Mouse (Mus musculus): Measurements from ENCODE around the gene Rxrb.

Gene Rxrb

DNA sequence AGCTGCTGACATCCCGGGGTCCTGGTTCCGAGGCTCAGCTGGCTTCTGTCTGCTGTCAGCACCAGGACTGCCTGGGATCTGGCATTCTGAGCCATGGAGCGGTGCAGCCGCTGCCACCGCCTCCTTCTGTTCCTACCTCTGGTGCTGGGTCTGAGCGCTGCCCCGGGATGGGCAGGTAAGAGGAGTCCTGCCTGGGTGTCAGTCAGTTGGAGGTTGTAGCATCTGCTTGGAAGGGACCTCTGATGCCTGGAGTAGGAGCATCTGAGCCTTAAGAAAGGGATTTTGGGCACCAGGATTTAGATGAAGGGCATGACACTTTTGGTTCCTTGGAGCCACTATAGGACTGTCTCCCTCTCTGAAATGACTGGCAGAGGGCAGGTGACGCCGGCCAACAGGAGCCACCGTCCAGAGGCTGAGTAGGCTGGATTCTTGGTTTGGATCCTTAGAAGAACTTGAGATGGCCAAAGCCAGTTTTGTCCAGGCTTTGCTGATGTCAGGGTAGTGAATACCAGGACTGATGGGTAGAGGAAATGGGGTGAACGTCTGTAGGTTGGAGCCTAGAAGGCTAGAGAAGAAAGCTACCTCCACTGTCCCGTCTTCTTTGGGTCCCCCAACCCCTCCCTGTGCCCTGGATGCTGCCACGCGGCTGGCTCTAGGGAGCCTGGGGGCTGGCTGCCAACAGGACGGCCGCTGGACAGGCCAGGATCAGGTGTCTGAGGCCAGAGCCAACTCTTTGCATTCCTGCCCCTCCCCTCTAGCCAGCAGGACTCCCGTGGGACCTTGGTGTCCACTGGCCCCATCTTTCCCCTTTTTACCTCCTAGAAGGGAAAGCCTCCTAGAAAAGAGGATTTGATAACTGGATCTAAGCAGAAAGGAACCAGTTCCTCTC is 8.2 kb downstream of the Rxrb start:
- DNase-seq (ENCODE audit: low read depth, low spot score) = no peak

DNA sequence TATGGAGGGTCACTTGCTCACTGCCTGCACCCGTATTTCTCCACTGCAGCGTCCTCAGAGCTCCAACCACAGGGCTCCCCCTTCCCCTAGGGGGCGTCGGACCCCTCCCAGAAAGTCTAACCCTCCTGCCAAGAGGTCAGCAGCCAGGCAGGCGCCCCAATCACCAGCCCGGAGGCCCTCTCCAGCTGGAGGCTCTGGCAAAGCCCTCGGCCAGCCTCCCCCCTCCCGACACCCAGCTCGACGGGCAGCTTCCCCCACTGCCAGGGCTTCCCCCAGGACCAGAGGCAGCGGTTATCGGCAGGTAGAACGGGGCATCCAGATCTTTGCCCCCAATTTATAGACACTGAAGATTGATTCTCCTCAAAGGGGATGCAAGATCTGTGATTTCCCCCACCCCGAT is 14.3 kb downstream of the Rxrb start:
- DNase-seq (ENCODE audit: low read depth, low spot score) = no peak

DNA sequence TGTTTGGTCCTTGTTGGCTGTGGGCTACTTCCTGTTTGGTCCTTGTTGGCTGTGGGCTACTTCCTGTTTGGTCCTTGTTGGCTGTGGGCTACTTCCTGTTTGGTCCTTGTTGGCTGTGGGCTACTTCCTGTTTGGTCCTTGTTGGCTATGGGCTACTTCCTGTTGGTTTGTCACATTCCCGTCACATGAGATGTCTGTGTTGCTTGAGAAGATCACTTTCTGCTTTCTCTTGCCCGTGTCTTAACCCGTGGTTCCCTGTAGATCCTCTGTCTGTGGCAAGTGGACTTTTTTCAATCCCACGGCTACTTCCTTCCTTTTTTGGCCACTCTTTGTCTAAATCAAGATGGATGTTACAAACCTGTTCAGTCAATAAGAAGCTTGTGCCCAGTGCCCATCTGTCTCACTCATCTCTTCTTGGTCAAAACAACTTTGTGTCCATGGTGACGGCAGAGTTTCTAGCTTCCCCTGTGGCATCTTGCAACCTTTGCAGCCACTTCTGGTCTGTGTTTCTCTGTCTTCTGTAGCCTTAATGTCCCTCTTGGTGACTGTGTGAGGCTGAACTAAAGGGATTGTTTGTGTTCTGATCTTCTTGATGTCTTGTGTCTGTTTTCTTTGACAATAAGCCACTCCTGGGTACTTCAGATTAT is 15.9 kb downstream of the Rxrb start:
- no peak for DNase-seq (ENCODE audit: low read depth, low spot score)

DNA sequence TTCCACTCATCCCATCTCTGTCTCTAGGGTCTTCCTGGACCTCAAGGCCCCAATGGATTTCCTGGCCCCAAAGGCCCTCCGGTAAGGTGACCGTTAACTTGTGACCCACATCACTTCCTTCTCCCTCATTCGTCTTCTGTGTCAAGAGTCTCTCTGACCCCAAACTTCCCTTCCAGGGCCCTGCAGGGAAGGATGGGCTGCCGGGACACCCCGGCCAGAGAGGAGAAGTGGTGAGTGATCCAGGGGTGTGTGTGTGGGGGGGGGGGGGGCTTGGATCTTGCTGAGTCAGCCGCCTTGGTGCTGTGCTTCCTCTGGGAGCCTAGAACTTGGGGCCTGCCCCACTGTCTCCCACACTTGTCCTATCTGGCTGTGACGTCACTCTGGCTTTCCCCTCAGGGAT is 25.6 kb downstream of the Rxrb start:
- no peak for DNase-seq (ENCODE audit: low read depth, low spot score)

DNA sequence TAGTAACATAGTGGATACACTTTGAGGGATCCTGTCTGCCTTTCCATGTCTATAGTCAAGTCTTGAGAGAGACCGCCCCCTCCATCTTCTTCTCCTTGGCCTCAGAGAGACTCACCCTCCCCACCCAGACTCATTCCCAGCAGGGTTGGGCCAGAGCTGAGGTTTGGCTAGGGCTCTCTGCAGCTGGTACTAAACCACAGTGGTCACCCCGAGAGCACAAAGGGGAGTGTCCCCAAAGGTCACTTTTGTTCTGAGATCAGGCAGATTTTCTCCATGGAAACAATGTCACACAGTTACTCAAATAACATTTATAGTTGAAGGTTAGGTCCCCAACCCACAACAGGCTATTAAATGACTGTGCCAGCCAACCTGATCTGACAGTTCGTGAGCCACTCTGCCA is 37.3 kb downstream of the Rxrb start:
- no peak for DNase-seq (ENCODE audit: low read depth, low spot score)

DNA sequence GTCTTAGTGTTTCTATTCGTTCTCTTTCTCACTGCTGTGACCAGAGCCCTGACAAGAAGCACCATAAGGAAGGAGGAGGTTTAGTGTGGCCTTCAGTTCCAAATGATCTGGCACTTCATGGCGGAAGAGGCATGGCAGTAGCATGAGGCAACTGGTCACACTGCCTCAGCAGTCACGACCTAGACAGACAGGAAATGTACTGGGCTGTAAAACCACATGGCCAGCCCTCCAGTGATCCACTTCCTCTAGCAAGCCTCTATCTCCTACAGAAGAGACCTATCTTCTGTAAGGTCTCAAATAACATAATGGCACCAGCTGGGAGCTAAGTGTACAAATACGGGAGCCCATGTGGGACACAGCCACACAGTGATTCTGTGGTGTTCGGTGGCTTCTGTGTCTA is 40.5 kb downstream of the Rxrb start:
- DNase-seq (ENCODE audit: low read depth, low spot score) = no peak

DNA sequence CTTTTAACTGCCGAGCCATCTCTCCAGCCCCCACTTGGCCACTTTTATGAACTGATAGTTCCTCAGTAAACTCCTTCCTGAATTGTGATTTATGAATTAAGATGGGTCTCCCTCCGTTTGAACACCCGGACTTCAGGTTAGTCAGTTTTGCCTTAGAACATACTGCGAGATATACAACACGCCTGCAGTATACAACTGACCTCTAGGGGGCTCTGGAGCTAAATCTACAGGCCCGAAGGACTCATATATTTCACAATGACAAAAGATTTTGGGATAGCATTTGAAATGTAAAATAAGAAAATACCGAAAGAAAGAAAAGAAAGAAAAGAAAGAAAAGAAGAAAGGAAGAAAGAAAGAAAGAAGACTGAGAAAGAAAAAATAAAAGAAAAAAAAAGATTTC is 43.7 kb downstream of the Rxrb start:
- peak; percentile 21 for DNase-seq (ENCODE audit: low read depth, low spot score)

DNA sequence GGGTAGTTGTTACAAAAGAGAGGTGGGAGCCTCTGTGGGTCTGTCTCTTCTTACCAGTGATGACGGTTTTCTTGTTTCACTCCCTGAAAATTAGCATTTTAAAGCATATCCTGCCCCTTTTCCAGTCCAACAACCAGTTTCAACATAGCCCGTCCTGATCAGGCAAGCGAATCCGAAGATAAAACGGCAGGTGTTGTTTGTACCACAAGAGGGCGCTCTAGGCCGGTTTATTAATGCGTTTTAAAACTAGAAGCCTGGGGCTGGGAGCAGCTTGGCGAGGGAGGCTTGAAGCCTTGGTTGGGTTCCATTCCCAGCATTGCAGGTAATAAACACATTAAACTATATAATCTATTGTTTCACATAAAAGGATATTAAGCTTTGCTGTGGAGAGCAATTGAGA is 45.9 kb downstream of the Rxrb start:
- DNase-seq (ENCODE audit: low read depth, low spot score) = peak; percentile 39

DNA sequence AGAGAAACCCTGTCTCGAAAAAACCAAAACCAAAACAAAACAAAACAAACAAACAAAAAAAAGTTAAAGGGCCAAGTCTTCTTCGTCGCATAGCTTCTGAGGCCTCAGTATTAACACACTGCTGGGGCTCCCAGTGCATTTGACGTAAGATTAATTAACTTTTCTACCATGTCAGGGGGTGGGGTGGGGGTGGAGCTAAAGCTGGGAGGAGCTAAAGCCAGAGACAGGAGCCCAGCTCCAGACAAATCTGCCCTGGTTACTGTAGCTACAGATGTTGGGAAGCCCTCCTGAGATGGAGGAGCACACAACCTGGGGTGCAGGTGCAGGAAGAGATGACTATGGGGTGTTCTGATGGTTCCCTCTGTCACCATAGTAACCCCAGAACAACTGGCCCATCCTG is 46.5 kb downstream of the Rxrb start:
- no peak for DNase-seq (ENCODE audit: low read depth, low spot score)

DNA sequence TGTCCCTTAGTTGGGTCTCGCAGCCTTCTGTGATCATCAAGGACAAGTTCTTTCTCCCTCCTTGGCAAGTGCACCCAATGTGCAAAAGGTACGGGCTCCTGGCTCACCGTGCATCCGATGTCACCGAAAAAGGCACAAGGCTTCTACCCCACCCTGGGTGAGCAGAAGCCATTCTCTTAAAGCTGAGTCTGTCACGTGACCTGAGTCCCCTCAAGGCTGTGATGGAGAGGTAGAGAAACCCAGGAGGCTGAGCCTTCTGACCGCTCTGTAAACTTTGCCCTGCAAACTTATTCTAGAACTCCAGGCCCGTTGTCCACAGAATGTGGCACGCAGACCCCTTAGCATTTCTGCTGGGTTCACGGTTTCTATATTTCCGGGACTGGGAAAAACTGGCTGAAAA is 47.4 kb downstream of the Rxrb start:
- DNase-seq (ENCODE audit: low read depth, low spot score) = no peak

DNA sequence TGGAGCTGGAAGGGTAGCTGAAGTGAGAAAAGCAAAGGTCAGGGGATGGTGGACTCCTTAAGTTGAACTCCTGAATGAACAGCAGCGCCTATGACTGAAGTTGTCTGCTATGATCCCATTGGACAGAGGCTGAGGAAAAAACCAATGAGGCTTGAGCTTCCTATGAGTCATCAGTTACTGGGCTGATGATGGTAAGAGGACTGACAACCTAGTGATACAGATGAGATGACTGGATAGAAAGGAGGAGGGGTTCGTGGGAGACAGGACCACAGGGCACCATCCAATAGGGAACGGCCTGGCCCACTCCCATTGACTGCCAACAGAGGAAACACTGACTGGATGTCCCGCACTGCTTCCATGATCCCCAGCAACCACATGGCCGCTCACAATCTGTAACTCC is 48.0 kb downstream of the Rxrb start:
- DNase-seq (ENCODE audit: low read depth, low spot score) = peak; percentile 75

DNA sequence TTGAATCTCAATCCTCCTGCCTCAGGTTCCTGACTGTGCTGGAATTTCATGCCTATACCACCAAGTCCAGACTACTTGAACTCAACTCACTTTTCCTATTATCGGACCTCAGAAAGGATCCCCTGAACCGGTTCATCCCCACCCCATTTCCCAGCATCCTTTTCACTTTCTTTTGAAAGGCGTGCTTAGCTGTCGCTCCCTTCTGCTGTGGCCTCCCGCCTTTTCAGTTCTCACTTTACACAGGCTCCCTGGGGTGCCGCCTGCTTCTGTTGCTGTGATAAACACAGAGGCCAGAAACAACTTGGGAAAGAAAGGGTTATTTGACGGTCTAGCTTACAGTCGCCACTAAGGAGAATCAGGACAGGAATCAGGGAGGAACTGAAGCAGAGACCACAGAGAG is 51.5 kb downstream of the Rxrb start:
- no peak for DNase-seq (ENCODE audit: low read depth, low spot score)

DNA sequence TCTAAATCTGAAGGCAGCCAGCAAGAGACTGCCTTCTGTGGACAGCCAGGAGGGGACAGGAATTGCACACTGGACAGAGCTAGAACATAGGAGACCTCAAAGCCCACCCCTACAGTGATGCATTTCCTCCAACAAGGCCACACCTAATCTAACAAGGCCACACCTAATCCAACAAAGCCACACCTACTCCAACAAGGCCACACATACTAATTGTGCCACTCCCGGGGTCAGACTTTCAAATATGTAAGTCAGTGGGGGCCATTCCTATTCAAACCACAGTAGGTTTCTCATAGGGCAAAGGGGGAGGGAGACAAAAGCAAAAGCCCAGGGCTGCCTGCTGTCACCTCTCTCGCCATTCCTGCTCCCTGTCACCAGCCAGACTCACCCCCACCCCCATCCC is 55.8 kb downstream of the Rxrb start:
- DNase-seq (ENCODE audit: low read depth, low spot score) = no peak
